Mouse (Mus musculus) thymus, adult 2 months (tissue): ENCODE measurements around the gene Rgs3. TPM values are rescaled to one million over a fixed set of nuclear protein-coding genes. Genes with fewer than 3 reads are reported as not detected.

Source experiments
- DNase-seq: peaks from one replicate; pipeline ENCODE4 v3.0.0; 2021
- H3K27ac ChIP-seq: fragments of 200-500 bp; 2 replicates; pipeline ENCODE4 v1.5.1; 2012; ENCODE audit warnings: low read length, control low read depth; ENCODE audit not compliant: control insufficient read depth, insufficient read depth
- H3K27me3 ChIP-seq: fragments of 200-500 bp; 2 replicates; pipeline ENCODE4 v1.6.1; 2012; ENCODE audit warnings: mild to moderate bottlenecking, low read length, moderate library complexity, mixed read lengths; ENCODE audit not compliant: control insufficient read depth, insufficient read depth
- H3K36me3 ChIP-seq: fragments of 200-500 bp; 2 replicates; pipeline ENCODE4 v1.6.1; 2012; ENCODE audit warnings: mild to moderate bottlenecking, low read length, moderate library complexity; ENCODE audit not compliant: control insufficient read depth, insufficient read depth
- H3K4me1 ChIP-seq: fragments of 200-500 bp; replicated peaks from 2 replicates; pipeline ENCODE4 v1.6.1; 2012; ENCODE audit warnings: low read length; ENCODE audit not compliant: control insufficient read depth, insufficient read depth
- H3K4me3 ChIP-seq: fragments of 200-500 bp; 2 replicates; pipeline ENCODE4 v1.5.1; 2012; ENCODE audit warnings: mild to moderate bottlenecking, low read length, control low read depth, moderate library complexity; ENCODE audit not compliant: control insufficient read depth, insufficient read depth
- CTCF ChIP-seq: fragments of 200-500 bp; IDR thresholded peaks from 2 replicates; pipeline ENCODE4 v1.5.1; 2012; ENCODE audit warnings: mild to moderate bottlenecking, control low read depth, low read length, moderate library complexity, borderline replicate concordance; ENCODE audit not compliant: control insufficient read depth, poor library complexity, insufficient read depth; ENCODE audit errors: extremely low read depth
- POLR2A ChIP-seq: fragments of 200-500 bp; IDR thresholded peaks from 2 replicates; pipeline ENCODE4 v1.6.1; 2012; ENCODE audit warnings: mild to moderate bottlenecking, low read length, control low read depth, moderate library complexity; ENCODE audit not compliant: control insufficient read depth, poor library complexity, insufficient read depth; ENCODE audit errors: extremely low read depth
- WGBS: fragments of 180-500 bp; shearing (Covaris S2); methylation state at CpG from one replicate; pipeline ENCODE4 v1.1.7; 2018; 5-methylcytosine and 5-hydroxymethylcytosine counted together
- polyA plus RNA-seq: library from polyadenylated mRNA; depleted of rRNA; stranded (reverse); fragments of >200 nt; gene quantifications from 2 replicates; pipeline ENCODE4 v1.2.3, GENCODE M21; 2012

Rgs3 gene
- polyA plus RNA-seq, 1 experiment, result 81.3 TPM

DNA sequence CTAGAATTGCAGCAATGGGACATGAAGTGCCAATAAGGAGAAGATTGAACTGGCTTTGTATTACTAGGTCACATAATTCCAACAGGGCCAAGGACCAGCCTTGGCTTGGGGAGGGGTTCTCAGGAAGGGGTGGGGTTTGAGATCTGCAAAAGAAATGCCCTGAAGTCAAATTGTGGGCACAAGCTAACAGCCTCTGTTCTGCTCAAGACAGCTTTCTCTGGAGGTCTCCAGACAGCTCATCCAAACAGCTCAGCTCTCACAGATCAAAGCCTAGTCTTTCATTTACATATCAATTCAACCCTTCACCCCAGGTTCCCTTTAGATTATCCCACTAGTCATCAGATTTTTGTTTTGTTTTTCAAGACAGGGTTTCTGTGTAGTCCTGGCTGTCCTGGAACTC lies 14.8 kb upstream of the Rgs3 start:
- Histone ChIP-seq H3K4me1 (no peaks in the 10 kb centered on the region), H3K4me3 (no peak overlapping the region), H3K27me3 (no peaks in the 10 kb centered on the region), H3K36me3 (no peaks in the 10 kb centered on the region), H3K27ac (no peak overlapping the region)
- no peak for DNase-seq
- TF ChIP-seq CTCF (no peak), POLR2A (no peak)

DNA sequence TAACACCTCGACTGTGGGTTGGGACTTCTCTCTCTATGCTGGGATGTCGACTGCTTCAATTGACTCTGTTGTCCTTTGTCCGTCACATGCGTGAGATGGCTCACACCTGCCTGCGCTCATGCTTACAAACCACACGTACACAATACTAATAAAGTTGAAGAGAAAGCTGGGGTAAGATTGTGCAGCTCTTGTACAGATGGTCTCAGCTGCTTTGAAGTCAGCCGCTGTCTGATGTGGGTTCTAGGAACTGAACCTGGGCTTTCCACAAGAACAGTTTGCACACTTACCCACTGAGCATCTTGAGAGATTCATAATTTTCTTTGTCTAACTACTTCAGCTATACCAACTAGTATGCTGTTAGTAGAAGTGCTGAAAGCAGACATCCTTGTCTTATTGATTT lies 7.7 kb upstream of the Rgs3 start:
- Histone ChIP-seq H3K4me3 (no peak overlapping the region), H3K27me3 (no peaks in the 10 kb centered on the region), H3K36me3 (no peaks in the 10 kb centered on the region), H3K4me1 (peaks cover 5% of the 10 kb centered on the region), H3K27ac (no peak overlapping the region)
- WGBS, result 9% methylated on average over 7 of the region's 7 CpGs
- peak; percentile 54 for DNase-seq
- no peak for TF ChIP-seq CTCF
- TF ChIP-seq POLR2A, result no peak

DNA sequence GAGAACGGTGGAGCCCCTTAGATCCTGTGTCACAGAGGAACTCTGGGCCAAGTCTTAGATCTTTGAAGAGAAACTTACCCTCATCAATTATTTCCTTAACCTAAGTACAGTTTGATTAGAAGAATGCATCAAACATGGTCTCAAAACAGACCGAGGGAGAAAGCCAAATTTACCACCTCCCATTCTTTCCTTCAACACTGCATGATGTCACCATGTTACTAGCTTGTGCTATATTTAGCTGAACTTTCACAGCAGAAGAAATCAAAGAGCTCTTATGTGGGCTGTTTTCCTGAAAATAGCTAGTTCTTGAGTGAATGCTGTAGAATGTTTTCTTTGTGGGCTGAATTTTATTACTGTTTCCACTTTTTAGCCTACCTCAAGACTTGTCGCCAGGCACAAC lies 2.2 kb upstream of the Rgs3 start:
- WGBS, result 14% methylated on average over 3 of the region's 3 CpGs
- H3K4me3 ChIP-seq, result no peak overlapping the region
- H3K27ac ChIP-seq, result no peak overlapping the region
- no peak for DNase-seq
- no peaks in the 10 kb centered on the region for H3K27me3 ChIP-seq
- no peaks in the 10 kb centered on the region for H3K36me3 ChIP-seq
- TF ChIP-seq CTCF, result no peak
- TF ChIP-seq POLR2A, result no peak
- H3K4me1 ChIP-seq, result peaks cover 13% of the 10 kb centered on the region

DNA sequence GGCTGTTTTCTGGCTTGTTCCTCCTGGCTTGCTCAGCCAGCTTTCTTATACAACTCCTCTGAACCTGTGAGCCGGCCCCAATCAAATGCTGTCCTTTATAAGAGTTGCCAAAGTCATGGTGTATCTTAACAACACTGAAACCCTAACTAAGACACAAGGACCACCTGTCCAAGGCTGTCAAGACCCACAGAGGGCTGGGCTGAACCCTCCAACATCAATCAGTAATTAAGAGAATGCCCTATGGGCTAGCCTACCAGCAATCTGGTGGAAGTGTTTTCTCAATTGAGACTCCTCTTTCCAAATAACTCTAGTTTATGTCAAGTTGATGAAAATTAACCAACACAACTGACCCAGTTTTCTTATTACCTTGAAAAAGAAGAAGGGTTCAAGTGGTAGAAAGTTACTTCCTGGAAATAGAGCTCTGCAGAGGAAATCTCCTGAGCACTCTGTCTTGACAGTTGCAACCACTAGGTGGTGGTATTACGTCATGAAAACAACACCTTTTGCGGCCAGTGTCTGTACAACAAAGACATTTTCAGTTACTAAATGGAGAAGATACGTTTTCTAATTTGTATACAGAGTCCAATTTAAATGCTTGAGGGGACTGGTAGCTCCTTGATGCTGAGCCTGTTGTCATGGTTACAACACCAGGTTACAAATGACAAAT lies 1.4 kb downstream of the Rgs3 start:
- WGBS, result 24% methylated on average over 4 of the region's 4 CpGs
- no peaks in the 10 kb centered on the region for H3K36me3 ChIP-seq
- no peak overlapping the region for H3K4me3 ChIP-seq
- DNase-seq, result peak; percentile 83
- no peaks in the 10 kb centered on the region for H3K27me3 ChIP-seq
- H3K4me1 ChIP-seq, result peaks cover 13% of the 10 kb centered on the region
- TF ChIP-seq CTCF (no peak), POLR2A (no peak)
- H3K27ac ChIP-seq, result no peak overlapping the region

DNA sequence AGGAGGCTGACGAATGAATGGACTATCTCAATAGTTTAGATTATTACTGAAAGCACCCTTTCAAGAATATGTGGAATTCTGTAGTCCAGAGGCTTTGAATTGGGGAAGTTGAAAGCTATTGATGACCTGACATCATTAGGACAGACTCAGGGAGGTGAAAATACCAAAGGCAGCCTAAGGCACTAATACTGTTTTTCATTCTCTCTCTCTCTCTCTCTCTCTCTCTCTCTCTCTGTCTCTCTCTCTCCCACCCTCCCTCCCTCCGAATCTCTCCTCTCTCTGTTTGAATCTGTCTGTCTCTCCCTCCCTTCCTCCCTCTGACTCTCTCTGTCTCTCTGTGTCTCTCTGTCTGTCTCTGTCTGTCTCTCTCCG lies 2.0 kb downstream of the Rgs3 start:
- Histone ChIP-seq H3K27me3 (no peaks in the 10 kb centered on the region), H3K27ac (no peak overlapping the region), H3K36me3 (no peaks in the 10 kb centered on the region), H3K4me3 (no peak overlapping the region), H3K4me1 (peaks cover 13% of the 10 kb centered on the region)
- DNase-seq, result no peak
- 50% methylated on average over 3 of the region's 3 CpGs for WGBS
- TF ChIP-seq CTCF (no peak), POLR2A (no peak)

DNA sequence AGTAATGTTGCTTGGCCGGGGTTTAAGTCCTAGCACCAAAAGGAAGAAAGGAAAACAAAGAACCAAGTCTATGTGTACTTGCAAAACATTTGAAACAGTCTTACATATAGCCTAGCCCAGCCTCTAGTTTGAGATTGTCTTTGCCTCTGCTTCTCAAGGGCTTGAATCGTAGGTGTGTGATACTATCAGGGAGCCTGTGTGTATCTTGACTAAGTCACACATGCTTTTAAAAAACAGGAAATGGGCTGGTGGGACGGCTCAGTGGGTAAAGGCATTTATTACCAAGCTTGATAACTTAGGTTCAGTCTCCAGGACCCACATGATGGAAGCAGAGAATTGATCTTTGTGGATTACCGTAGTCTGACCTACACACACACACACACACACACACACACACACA lies 2.4 kb downstream of the Rgs3 start:
- WGBS, result 33% methylated on average over 4 of the region's 4 CpGs
- no peak for TF ChIP-seq POLR2A
- TF ChIP-seq CTCF, result no peak
- Histone ChIP-seq H3K27ac (no peak overlapping the region), H3K36me3 (no peaks in the 10 kb centered on the region), H3K27me3 (no peaks in the 10 kb centered on the region), H3K4me3 (no peak overlapping the region), H3K4me1 (peaks cover 13% of the 10 kb centered on the region)
- DNase-seq, result no peak

DNA sequence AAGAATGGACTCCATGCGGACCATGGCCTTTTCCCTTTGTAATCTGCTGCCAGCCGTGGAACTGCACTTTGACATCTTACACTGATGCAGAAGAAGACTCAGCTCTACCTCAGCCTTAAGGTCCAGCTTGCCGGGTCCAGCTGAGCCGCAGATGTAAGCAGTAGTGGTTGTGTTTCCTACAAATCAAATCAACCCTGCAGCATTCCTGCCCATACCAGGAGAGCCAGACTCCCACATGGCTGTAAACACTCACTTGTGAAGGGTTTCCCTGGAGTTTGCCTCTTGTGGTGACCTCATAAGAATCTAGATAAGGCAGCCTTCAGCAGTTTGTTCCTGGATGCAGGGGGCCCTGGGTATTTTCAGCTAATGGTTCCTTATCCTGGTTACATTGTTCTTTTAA lies 6.9 kb downstream of the Rgs3 start:
- no peak overlapping the region for H3K27ac ChIP-seq
- H3K36me3 ChIP-seq, result no peaks in the 10 kb centered on the region
- H3K27me3 ChIP-seq, result no peaks in the 10 kb centered on the region
- no peak for DNase-seq
- H3K4me1 ChIP-seq, result peaks cover 5% of the 10 kb centered on the region
- TF ChIP-seq CTCF (no peak), POLR2A (no peak)
- WGBS, result 96% methylated on average over 4 of the region's 4 CpGs
- no peak overlapping the region for H3K4me3 ChIP-seq
